Mouse (Mus musculus) heart, adult 2 months (tissue): ENCODE measurements around the gene Gzmb. TPM values are rescaled to one million over a fixed set of nuclear protein-coding genes. Genes with fewer than 3 reads are reported as not detected.

ENCODE experiments used
- DNase-seq, 2 experiments: peaks; one replicate each; pipeline ENCODE4 v3.0.0; 2021
- H3K27ac ChIP-seq: fragments of 200-600 bp; 2 replicates; pipeline ENCODE4 v1.8.1; 2022
- H3K27me3 ChIP-seq: fragments of 200-500 bp; 2 replicates; pipeline ENCODE4 v1.6.1; 2012; ENCODE audit warnings: mild to moderate bottlenecking, low read length, inconsistent platforms, mixed read lengths; ENCODE audit not compliant: control insufficient read depth, insufficient read depth
- H3K36me3 ChIP-seq: fragments of 200-500 bp; 2 replicates; pipeline ENCODE4 v1.6.1; 2012; ENCODE audit warnings: low read length, inconsistent platforms; ENCODE audit not compliant: control insufficient read depth, insufficient read depth
- H3K4me1 ChIP-seq: fragments of 200-500 bp; 2 replicates; pipeline ENCODE4 v1.6.1; 2011; ENCODE audit warnings: low read length; ENCODE audit not compliant: control insufficient read depth, insufficient read depth
- H3K4me3 ChIP-seq: fragments of 200-600 bp; 2 replicates; pipeline ENCODE4 v1.8.1; 2022
- H3K79me2 ChIP-seq: fragments of 200-500 bp; replicated peaks from 2 replicates; pipeline ENCODE4 v1.6.1; 2012; ENCODE audit warnings: mild to moderate bottlenecking, inconsistent platforms, low read length, moderate library complexity, mixed read lengths; ENCODE audit not compliant: control insufficient read depth, insufficient read depth
- H3K9ac ChIP-seq: fragments of 200-500 bp; 2 replicates; pipeline ENCODE4 v1.6.1; 2012; ENCODE audit warnings: low read depth, mild to moderate bottlenecking, control low read depth, inconsistent platforms, low read length, mixed read lengths
- CTCF ChIP-seq: fragments of 200-600 bp; IDR thresholded peaks from 2 replicates; pipeline ENCODE4 v1.8.1; 2022; ENCODE audit warnings: antibody characterized with exemption, mild to moderate bottlenecking, moderate library complexity
- EP300 ChIP-seq: fragments of 200-500 bp; IDR thresholded peaks from 2 replicates; pipeline ENCODE4 v1.6.1; 2011; ENCODE audit warnings: low read depth, low read length, control low read depth; ENCODE audit not compliant: insufficient read depth
- POLR2A ChIP-seq: fragments of 200-500 bp; IDR thresholded peaks from 2 replicates; pipeline ENCODE4 v1.6.1; 2011; ENCODE audit warnings: mild to moderate bottlenecking, low read depth, low read length, control low read depth; ENCODE audit not compliant: insufficient read depth
- WGBS: fragments of 180-500 bp; shearing (Covaris S2); methylation state at CpG from one replicate; pipeline ENCODE4 v1.1.7; 2018; 5-methylcytosine and 5-hydroxymethylcytosine counted together
- intact Hi-C: fragments of 180-260 bp; cut with DNase I; formaldehyde crosslinking; loops from one replicate; pipeline ENCODE4 v1.15.1; 2025
- polyA plus RNA-seq: library from polyadenylated mRNA; depleted of rRNA; stranded (reverse); fragments of >200 nt; gene quantifications from 2 replicates; pipeline ENCODE4 v1.2.3, GENCODE M21; 2012
- total RNA-seq, 2 experiments: library from RNA; stranded (reverse); gene quantifications; 2 replicates each; pipeline ENCODE4 v1.2.3; 2021

The Gzmb gene
- total and polyA plus RNA-seq, 3 experiments, result 0.23 to 0.64 (median 0.36) TPM

DNA sequence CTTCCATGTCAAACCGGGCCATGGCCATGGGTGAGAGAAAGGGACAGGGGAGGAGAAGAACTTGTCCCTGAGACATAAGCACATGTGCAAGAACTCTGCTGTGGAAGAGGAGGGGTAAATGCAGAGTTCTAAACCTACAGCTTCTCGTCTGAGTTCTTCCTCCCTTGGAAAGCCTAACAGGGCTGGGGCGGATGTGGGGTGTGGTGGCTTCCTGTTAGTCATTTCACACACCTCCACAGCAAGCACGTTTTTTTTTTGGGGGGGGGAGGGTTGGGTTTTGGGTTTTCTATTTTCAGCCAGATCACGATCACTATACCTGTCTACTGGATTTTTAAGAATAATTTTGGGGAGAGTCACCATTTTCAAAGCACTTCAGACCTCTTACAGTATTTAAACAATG, 34.7 kb upstream of the Gzmb start:
- H3K9ac ChIP-seq, result no peak overlapping the region
- TF ChIP-seq POLR2A (no peak), CTCF (no peak), EP300 (no peak)
- peaks cover 3% of the 10 kb centered on the region for H3K4me1 ChIP-seq
- H3K27ac ChIP-seq, result no peak overlapping the region
- H3K27me3 ChIP-seq, result no peaks in the 10 kb centered on the region
- no peaks in the 10 kb centered on the region for H3K79me2 ChIP-seq
- WGBS, result 49% methylated on average over 5 of the region's 5 CpGs
- intact Hi-C loops, result no loop called here
- H3K36me3 ChIP-seq, result no peaks in the 10 kb centered on the region
- H3K4me3 ChIP-seq, result no peak overlapping the region
- DNase-seq, result no peak

DNA sequence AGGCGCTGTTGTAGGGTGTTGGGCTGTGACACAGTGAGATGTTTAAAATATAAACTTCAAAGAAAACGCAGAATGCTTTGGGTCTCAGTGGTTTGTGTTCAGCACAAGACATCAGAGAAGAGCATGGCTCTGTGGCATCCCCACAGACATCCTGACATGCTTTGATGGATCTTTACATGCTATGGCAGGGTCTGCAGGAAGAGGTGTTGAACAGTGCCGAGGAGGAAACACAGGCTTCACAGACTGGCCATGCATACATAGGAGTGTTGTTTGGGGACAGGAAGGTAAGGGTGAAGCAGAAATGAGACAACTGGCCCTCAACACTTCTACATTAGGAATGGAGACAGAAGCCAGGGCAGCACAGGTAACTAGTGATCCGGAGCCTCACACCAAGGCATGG, 34.0 kb upstream of the Gzmb start:
- intact Hi-C loops, result no loop called here
- H3K4me3 ChIP-seq, result no peak overlapping the region
- H3K4me1 ChIP-seq, result peaks cover 3% of the 10 kb centered on the region
- no peak for DNase-seq
- TF ChIP-seq CTCF, result no peak
- no peak overlapping the region for H3K27ac ChIP-seq
- no peak overlapping the region for H3K9ac ChIP-seq
- H3K79me2 ChIP-seq, result no peaks in the 10 kb centered on the region
- WGBS, result 80% methylated on average over 4 of the region's 4 CpGs
- no peaks in the 10 kb centered on the region for H3K36me3 ChIP-seq
- H3K27me3 ChIP-seq, result no peaks in the 10 kb centered on the region

GRCm38 (mm10) chr14:56293146-56293545, 31.1 kb upstream of the Gzmb start:
- H3K36me3 ChIP-seq, result no peaks in the 10 kb centered on the region
- H3K27ac ChIP-seq, result no peak overlapping the region
- intact Hi-C loops, result no loop called here
- no peak for DNase-seq
- H3K9ac ChIP-seq, result no peak overlapping the region
- H3K27me3 ChIP-seq, result no peaks in the 10 kb centered on the region
- H3K4me3 ChIP-seq, result no peak overlapping the region
- H3K79me2 ChIP-seq, result no peaks in the 10 kb centered on the region
- peaks cover 3% of the 10 kb centered on the region for H3K4me1 ChIP-seq
- no peak for TF ChIP-seq POLR2A
- TF ChIP-seq EP300, result no peak
- no peak for TF ChIP-seq CTCF

DNA sequence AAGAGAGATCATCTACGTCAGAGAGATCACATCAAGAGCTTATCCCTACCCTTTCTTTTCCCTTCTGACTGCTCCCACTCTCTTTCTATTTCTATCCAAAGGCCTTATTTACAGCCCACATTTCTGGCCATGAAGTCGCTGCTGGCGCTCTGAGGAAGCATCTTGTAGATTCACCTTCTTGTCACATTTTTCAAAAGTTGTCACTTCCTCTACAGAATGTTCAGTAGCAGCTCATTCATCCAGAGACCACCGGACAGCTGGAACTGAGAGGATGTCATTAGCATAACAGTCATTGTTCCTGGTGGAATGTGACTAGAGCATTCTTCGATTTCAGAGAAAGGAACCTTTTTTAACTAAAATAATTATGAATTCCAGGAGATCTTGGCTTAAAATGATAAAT, 26.6 kb upstream of the Gzmb start:
- no peak overlapping the region for H3K4me3 ChIP-seq
- no peak for TF ChIP-seq CTCF
- no peak for TF ChIP-seq EP300
- H3K9ac ChIP-seq, result no peak overlapping the region
- H3K27me3 ChIP-seq, result no peaks in the 10 kb centered on the region
- intact Hi-C loops, result no loop called here
- 57% methylated on average over 5 of the region's 5 CpGs for WGBS
- no peak overlapping the region for H3K27ac ChIP-seq
- no peaks in the 10 kb centered on the region for H3K4me1 ChIP-seq
- no peak for DNase-seq
- no peaks in the 10 kb centered on the region for H3K79me2 ChIP-seq
- H3K36me3 ChIP-seq, result no peaks in the 10 kb centered on the region

DNA sequence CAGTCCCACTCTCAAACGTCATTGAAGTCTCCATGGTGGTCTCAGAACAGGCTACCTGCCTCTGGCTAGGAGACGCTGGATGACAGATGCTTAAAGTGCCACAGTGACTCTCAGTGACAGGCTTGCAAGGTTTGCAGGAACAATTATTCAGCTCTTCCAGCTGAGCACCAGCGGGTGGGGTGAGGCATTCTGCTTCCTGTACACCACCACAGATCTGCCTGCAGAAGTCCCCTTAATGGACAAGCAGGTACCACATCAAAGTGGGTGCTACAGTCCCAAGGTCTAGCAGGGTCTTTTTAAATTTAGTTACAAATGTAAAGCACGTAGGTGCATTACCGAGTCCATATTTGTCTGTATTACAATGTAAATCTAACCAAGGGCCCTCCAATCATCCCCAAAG, 25.7 kb upstream of the Gzmb start:
- Histone ChIP-seq H3K36me3 (no peaks in the 10 kb centered on the region), H3K79me2 (no peaks in the 10 kb centered on the region), H3K27ac (no peak overlapping the region), H3K9ac (no peak overlapping the region), H3K27me3 (no peaks in the 10 kb centered on the region), H3K4me1 (no peaks in the 10 kb centered on the region), H3K4me3 (no peak overlapping the region)
- 62% methylated on average over 5 of the region's 5 CpGs for WGBS
- TF ChIP-seq CTCF (no peak), POLR2A (no peak), EP300 (no peak)
- DNase-seq, result no peak
- intact Hi-C loops, result no loop called here

- TF ChIP-seq CTCF, result no peak
- no peak for TF ChIP-seq POLR2A
- TF ChIP-seq EP300, result no peak
- no peaks in the 10 kb centered on the region for H3K36me3 ChIP-seq
- H3K27ac ChIP-seq, result no peak overlapping the region
- no peaks in the 10 kb centered on the region for H3K79me2 ChIP-seq
- H3K27me3 ChIP-seq, result no peaks in the 10 kb centered on the region
- no peak overlapping the region for H3K4me3 ChIP-seq
- no peaks in the 10 kb centered on the region for H3K4me1 ChIP-seq
- no peak for DNase-seq
- 81% methylated on average over 6 of the region's 6 CpGs for WGBS
- intact Hi-C loops, result no loop called here
- no peak overlapping the region for H3K9ac ChIP-seq
Measured at GRCm38 (mm10) chr14:56284356-56285325, 22.6 kb upstream of the Gzmb start.
